Mouse (Mus musculus): ENCODE results near the gene Xpo5.

- TF ChIP-seq CTCF (IDR thresholded peaks at IDR 0.05 in 2 of 3, conservative IDR thresholded peaks at IDR 0.05 in 1 of 3; ENCODE audit: control insufficient read depth in 1 of 3, insufficient read depth in 1 of 3, low read depth in 2 of 3, low read length in 3 of 3, poor library complexity in 1 of 3, severe bottlenecking in 1 of 3) = no peak
- TF ChIP-seq POLR2A (IDR thresholded peaks at IDR 0.05; ENCODE audit: control insufficient read depth in 1 of 2, insufficient read depth in 1 of 2, low read depth in 1 of 2, low read length in 2 of 2, poor library complexity in 1 of 2) = 0 out of 4 replicates have a peak, but pooled peaks of 1 of the 2 experiments have one; percentile 14
- no peak for TF ChIP-seq SMC3 (IDR thresholded peaks at IDR 0.05; ENCODE audit: low read depth, low read length)
- no peak for TF ChIP-seq ZNF384 (IDR thresholded peaks at IDR 0.05; ENCODE audit: low read depth, low read length)
- TF ChIP-seq MAZ (IDR thresholded peaks at IDR 0.05; ENCODE audit: low read depth, low read length) = peak; percentile 96
- no peak for TF ChIP-seq GATA1 (IDR thresholded peaks at IDR 0.05; ENCODE audit: low read depth, low read length)
- TF ChIP-seq UBTF (IDR thresholded peaks at IDR 0.05; ENCODE audit: borderline replicate concordance, insufficient read depth, low read depth, low read length) = no peak
Measured at GRCm38 (mm10) chr17:46160686-46161085, 41.9 kb upstream of the Xpo5 start, which contains the start of gene Gtpbp2.

Data from MEL (cell line).